Mouse (Mus musculus) thymus, adult 2 months (tissue): ENCODE data around the gene Max. TPM values are rescaled to one million over a fixed set of nuclear protein-coding genes. Genes with fewer than 3 reads are reported as not detected.

Experiments used
- DNase-seq: peaks from one replicate; pipeline ENCODE4 v3.0.0; 2021
- H3K27ac ChIP-seq: fragments of 200-500 bp; 2 replicates; pipeline ENCODE4 v1.5.1; 2012; ENCODE audit warnings: low read length, control low read depth; ENCODE audit not compliant: control insufficient read depth, insufficient read depth
- H3K27me3 ChIP-seq: fragments of 200-500 bp; 2 replicates; pipeline ENCODE4 v1.6.1; 2012; ENCODE audit warnings: mild to moderate bottlenecking, low read length, moderate library complexity, mixed read lengths; ENCODE audit not compliant: control insufficient read depth, insufficient read depth
- H3K36me3 ChIP-seq: fragments of 200-500 bp; 2 replicates; pipeline ENCODE4 v1.6.1; 2012; ENCODE audit warnings: mild to moderate bottlenecking, low read length, moderate library complexity; ENCODE audit not compliant: control insufficient read depth, insufficient read depth
- H3K4me1 ChIP-seq: fragments of 200-500 bp; replicated peaks from 2 replicates; pipeline ENCODE4 v1.6.1; 2012; ENCODE audit warnings: low read length; ENCODE audit not compliant: control insufficient read depth, insufficient read depth
- H3K4me3 ChIP-seq: fragments of 200-500 bp; 2 replicates; pipeline ENCODE4 v1.5.1; 2012; ENCODE audit warnings: mild to moderate bottlenecking, low read length, control low read depth, moderate library complexity; ENCODE audit not compliant: control insufficient read depth, insufficient read depth
- CTCF ChIP-seq: fragments of 200-500 bp; IDR thresholded peaks from 2 replicates; pipeline ENCODE4 v1.5.1; 2012; ENCODE audit warnings: mild to moderate bottlenecking, control low read depth, low read length, moderate library complexity, borderline replicate concordance; ENCODE audit not compliant: control insufficient read depth, poor library complexity, insufficient read depth; ENCODE audit errors: extremely low read depth
- POLR2A ChIP-seq: fragments of 200-500 bp; IDR thresholded peaks from 2 replicates; pipeline ENCODE4 v1.6.1; 2012; ENCODE audit warnings: mild to moderate bottlenecking, low read length, control low read depth, moderate library complexity; ENCODE audit not compliant: control insufficient read depth, poor library complexity, insufficient read depth; ENCODE audit errors: extremely low read depth
- WGBS: fragments of 180-500 bp; shearing (Covaris S2); methylation state at CpG from one replicate; pipeline ENCODE4 v1.1.7; 2018; 5-methylcytosine and 5-hydroxymethylcytosine counted together
- polyA plus RNA-seq: library from polyadenylated mRNA; depleted of rRNA; stranded (reverse); fragments of >200 nt; gene quantifications from 2 replicates; pipeline ENCODE4 v1.2.3, GENCODE M21; 2012

Gene Max
- polyA plus RNA-seq, 1 experiment: 56.1 TPM

DNA sequence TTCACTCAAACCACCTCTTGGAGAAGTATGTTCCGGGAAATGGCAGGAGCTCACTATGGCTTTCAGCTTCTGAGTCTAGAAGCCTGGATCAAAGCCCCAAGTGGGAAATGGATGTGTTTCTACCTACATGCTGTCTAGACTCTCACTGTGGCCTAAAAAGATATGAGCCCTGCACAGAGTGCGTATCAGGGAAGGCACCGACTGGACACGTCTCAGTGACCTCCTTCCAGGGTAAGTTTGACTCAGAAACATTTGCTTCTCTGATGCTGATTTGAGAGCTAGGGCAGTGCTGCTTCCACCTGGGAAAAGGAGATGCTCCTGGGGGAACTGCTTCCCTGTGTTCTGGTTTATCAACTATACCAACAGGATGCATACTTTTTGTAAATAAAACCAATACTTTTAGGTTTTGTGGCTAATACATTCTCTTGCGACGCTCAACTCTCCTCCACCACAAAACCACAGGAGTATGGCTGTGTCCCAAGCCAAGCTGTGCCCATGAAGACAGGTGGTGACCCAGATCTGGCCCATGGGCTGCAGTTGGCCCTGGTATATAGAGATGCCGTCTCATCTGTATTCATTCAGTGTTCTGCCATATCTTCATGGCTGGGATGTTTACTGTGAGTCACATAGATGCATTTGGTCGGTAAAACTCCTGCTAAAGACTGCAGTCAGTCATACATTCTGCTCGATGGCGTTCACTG is 36.9 kb downstream of the Max start:
- DNase-seq: no peak
- 59% methylated on average over 10 of the region's 10 CpGs for WGBS
- no peaks in the 10 kb centered on the region for H3K36me3 ChIP-seq
- H3K27me3 ChIP-seq: no peaks in the 10 kb centered on the region
- peaks cover 29% of the 10 kb centered on the region for H3K4me1 ChIP-seq
- TF ChIP-seq POLR2A (no peak), CTCF (no peak)
- no peak overlapping the region for H3K27ac ChIP-seq
- no peak overlapping the region for H3K4me3 ChIP-seq

DNA sequence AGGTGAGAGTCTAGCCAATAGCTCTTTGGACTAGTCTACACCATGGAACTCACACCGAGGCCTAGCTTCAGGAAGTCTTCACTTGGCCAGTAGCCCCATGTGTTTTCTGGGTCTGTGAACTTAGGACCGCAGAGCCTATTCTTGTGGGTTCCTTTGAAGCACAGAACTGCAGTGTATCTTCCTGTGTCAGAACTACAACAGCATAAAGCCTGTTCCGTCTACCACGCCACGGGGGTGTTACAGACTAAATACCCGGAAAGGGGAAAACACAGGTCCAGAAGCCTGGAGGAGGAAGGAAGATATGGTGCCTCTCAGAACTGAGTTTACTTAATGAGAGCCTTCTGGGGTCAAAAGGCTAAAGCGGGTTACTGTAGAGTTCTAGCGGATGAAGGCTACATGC is 38.9 kb downstream of the Max start:
- Histone ChIP-seq H3K27me3 (no peaks in the 10 kb centered on the region), H3K36me3 (no peaks in the 10 kb centered on the region), H3K4me3 (no peak overlapping the region), H3K27ac (no peak overlapping the region), H3K4me1 (peaks cover 29% of the 10 kb centered on the region)
- WGBS: 30% methylated on average over 8 of the region's 8 CpGs
- peak; percentile 24 for DNase-seq
- TF ChIP-seq CTCF (no peak), POLR2A (no peak)

DNA sequence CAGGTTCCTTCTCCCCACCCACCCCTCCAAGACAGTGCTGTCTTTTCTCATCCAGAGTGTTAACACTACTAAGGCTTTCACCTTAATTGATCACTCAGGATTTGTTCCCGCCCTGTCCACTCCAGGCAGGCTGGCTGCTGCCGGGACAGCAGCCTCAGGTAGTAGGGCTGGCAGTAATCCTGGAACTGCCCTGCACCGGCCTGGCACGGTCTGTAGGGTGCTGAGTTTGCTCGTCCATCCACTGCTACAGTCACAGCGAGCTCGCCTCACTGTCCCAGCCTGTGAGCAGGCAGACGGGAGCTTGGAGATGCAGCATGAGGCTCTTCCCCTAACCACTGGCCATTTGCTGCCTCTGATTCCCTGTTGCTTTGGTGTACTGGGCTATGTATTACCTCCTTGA is 41.0 kb downstream of the Max start:
- no peak overlapping the region for H3K27ac ChIP-seq
- WGBS: 97% methylated on average over 8 of the region's 8 CpGs
- no peak for TF ChIP-seq CTCF
- TF ChIP-seq POLR2A: no peak
- DNase-seq: no peak
- H3K4me1 ChIP-seq: peaks cover 29% of the 10 kb centered on the region
- no peaks in the 10 kb centered on the region for H3K27me3 ChIP-seq
- H3K4me3 ChIP-seq: no peak overlapping the region
- H3K36me3 ChIP-seq: no peaks in the 10 kb centered on the region

DNA sequence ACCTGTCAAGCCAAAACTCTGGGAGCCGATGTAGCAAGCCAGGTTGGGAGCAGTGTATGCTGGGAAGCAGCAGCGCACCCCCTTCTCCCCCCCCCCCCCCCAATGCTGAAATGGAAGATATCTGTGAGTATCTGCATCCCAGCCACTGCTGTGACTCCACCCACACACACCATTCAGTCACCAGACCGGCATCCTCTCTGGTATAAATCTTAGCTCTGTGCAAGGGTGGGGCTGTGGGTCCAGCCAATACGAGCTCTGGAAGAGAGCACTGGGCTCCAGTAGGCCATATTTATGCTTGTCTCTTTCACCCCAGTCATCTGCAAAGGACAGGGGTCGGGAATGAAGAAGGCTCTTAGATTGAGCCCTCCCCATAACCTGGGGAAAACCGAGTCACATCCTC is 41.6 kb downstream of the Max start:
- 91% methylated on average over 6 of the region's 6 CpGs for WGBS
- TF ChIP-seq CTCF: no peak
- no peak for TF ChIP-seq POLR2A
- H3K36me3 ChIP-seq: no peaks in the 10 kb centered on the region

DNA sequence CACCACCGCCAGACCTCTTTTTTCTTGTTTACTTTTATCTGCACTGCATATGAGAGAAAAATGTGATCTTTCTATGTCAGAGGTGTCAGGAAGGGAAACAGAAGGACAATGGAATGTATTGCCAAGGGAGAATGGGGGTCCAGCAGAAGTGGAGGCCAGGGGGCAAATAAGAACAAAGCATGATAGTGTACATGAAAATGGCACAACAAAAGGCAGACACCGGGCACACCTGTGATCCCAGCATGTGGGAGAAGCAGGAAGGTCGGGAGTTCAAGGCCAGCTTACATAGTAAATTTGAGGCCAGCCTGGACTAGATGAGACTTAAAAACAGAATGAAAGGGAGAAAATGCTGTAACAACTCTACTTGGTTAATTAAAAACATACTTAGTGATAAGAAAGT is 43.1 kb downstream of the Max start:
- no peaks in the 10 kb centered on the region for H3K27me3 ChIP-seq
- DNase-seq: no peak
- WGBS: 91% methylated on average over 3 of the region's 3 CpGs
- H3K27ac ChIP-seq: no peak overlapping the region
- no peaks in the 10 kb centered on the region for H3K36me3 ChIP-seq
- H3K4me3 ChIP-seq: no peak overlapping the region
- H3K4me1 ChIP-seq: peaks cover 15% of the 10 kb centered on the region
- no peak for TF ChIP-seq CTCF
- TF ChIP-seq POLR2A: no peak

More for the DNA sequence above, 41.6 kb downstream of the Max start:
- Histone ChIP-seq H3K4me1 (peaks cover 24% of the 10 kb centered on the region), H3K4me3 (no peak overlapping the region), H3K27ac (no peak overlapping the region), H3K27me3 (no peaks in the 10 kb centered on the region)
- DNase-seq: no peak

DNA sequence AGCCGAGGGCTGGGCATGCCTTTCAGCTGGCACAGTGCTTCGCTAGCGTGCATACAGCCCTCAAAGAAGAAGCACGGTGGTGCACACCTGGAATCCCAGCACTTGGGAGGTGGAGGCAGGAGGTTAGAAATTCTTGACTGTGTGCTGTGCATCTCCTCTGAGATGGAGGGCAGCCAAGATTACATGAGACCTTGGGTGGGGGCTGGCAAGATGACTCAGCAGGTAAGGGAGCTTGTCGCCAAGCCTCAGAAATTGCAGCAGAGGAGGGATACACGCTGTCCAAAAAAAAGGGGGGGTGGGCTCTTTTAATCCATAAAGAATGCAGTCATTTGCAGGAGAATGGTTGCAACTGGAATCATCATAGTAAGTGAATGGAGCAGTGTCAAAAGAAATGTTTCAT is 43.9 kb downstream of the Max start:
- H3K36me3 ChIP-seq: no peaks in the 10 kb centered on the region
- WGBS: 87% methylated on average over 6 of the region's 6 CpGs
- TF ChIP-seq CTCF (no peak), POLR2A (no peak)
- no peak overlapping the region for H3K27ac ChIP-seq
- no peak overlapping the region for H3K4me3 ChIP-seq
- peaks cover 8% of the 10 kb centered on the region for H3K4me1 ChIP-seq
- no peaks in the 10 kb centered on the region for H3K27me3 ChIP-seq
- no peak for DNase-seq

DNA sequence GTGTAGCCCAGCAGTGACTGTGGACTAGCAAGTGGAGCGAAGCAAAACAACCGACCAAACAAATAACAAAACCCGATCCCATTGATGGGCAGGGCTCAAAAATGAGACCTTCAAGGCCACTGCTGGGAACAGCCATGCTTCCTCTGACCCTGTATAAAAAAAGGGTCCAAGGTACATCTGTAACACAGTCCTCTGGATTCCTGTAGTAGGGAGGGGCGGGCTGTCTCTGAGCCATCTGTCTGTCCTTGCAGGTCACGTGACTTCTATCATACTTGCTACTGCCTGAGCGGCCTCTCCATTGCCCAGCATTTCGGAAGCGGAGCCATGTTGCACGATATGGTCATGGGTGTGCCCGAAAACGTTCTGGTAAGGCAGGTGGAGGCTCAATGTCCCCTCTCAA is 45.8 kb downstream of the Max start:
- 98% methylated on average over 11 of the region's 11 CpGs for WGBS
- Histone ChIP-seq H3K4me3 (no peak overlapping the region), H3K4me1 (no peaks in the 10 kb centered on the region), H3K36me3 (peaks cover 7% of the 10 kb centered on the region; the same call in 1 of the 2 replicates), H3K27me3 (no peaks in the 10 kb centered on the region), H3K27ac (no peak overlapping the region)
- no peak for DNase-seq
- no peak for TF ChIP-seq POLR2A
- no peak for TF ChIP-seq CTCF
